Mouse (Mus musculus): ENCODE results near the gene Tex16. TPM values are rescaled to one million over a fixed set of nuclear protein-coding genes. Genes with fewer than 3 reads are reported as not detected.

The Tex16 gene
- 0.42 and 0.75 TPM in 2 replicates for polyA plus RNA-seq (2015; fragmentation: Nextera tagmentation; extraction: Ambion mirVana)

GRCm38 (mm10) chrX:112010707-112011106 is at the start of gene Tex16:
Tex16 (plus strand) TSS chrX:112011007.
- Histone ChIP-seq H3K36me3 (ENCODE audit: control insufficient read depth, insufficient read depth, low read length) (no peaks in the 10 kb centered on the region), H3K9ac (ENCODE audit: low read depth, low read length) (no peak within 1 kb of the TSS), H3K4me2 (ENCODE audit: low read length) (no peak within 1 kb of the TSS), H3K4me1 (ENCODE audit: control insufficient read depth, insufficient read depth, low read length) (no peaks in the 10 kb centered on the region), H3K9me3 (replicated peaks; ENCODE audit: control insufficient read depth, low read length, poor library complexity, severe bottlenecking) (no peaks in the 10 kb centered on the region), H3K27me3 (ENCODE audit: control insufficient read depth, insufficient read depth, low read depth, low read length) (no peaks in the 10 kb centered on the region), H3K27ac (ENCODE audit: low read length) (no peak within 1 kb of the TSS), H3K4me3 (ENCODE audit: low read depth, low read length) (no peak within 1 kb of the TSS)
- ATAC-seq, result no peak

- Histone ChIP-seq H3K27ac (ENCODE audit: low read length) (no peak overlapping the region), H3K4me1 (ENCODE audit: control insufficient read depth, insufficient read depth, low read length) (no peaks in the 10 kb centered on the region), H3K4me2 (ENCODE audit: low read length) (no peak overlapping the region), H3K9me3 (replicated peaks; ENCODE audit: control insufficient read depth, low read length, poor library complexity, severe bottlenecking) (no peaks in the 10 kb centered on the region), H3K4me3 (ENCODE audit: low read depth, low read length) (no peak overlapping the region), H3K9ac (ENCODE audit: low read depth, low read length) (no peak overlapping the region), H3K36me3 (ENCODE audit: control insufficient read depth, insufficient read depth, low read length) (no peaks in the 10 kb centered on the region), H3K27me3 (ENCODE audit: control insufficient read depth, insufficient read depth, low read depth, low read length) (no peaks in the 10 kb centered on the region)
- 40% methylated on average over 1 of the region's 1 CpGs for WGBS
- no peak for ATAC-seq
These were observed 11.1 kb upstream of the Tex16 start for GRCm38 (mm10) chrX:111999661-112000060.

Other genes starting within 250 kb of the Tex16 start
- 0.30 and 0.74 TPM in 2 replicates for gene Gm45194, start 119.6 kb upstream of the Tex16 start, polyA plus RNA-seq (2015; fragmentation: Nextera tagmentation; extraction: Ambion mirVana)
- gene 4933403O08Rik, start 228.0 kb downstream of the Tex16 start, polyA plus RNA-seq (2015; fragmentation: Nextera tagmentation; extraction: Ambion mirVana), result 0.15 TPM in 1 of 2 replicates, not detected in the other